Mouse (Mus musculus) c-Kit-positive CD71-positive TER-119-positive erythroid progenitor cells, embryonic 14.5 days (primary cell): ENCODE data around the gene Sfxn3.

Experiments used
- DNase-seq: peaks from one replicate; pipeline ENCODE4 v3.0.0-alpha.2; 2013; ENCODE audit warnings: low spot score

The Sfxn3 gene

GRCm38 (mm10) chr19:45047935-45048643 lies 786 bp downstream of the Sfxn3 start:
- no peak for DNase-seq

GRCm38 (mm10) chr19:45048644-45049365 lies 1.5 kb downstream of the Sfxn3 start:
- no peak for DNase-seq

GRCm38 (mm10) chr19:45049523-45049922 lies 2.2 kb downstream of the Sfxn3 start:
- DNase-seq, result no peak

GRCm38 (mm10) chr19:45053451-45053850 lies 6.1 kb downstream of the Sfxn3 start:
- no peak for DNase-seq

GRCm38 (mm10) chr19:45054892-45055690 lies 7.8 kb downstream of the Sfxn3 start:
- DNase-seq, result no peak

GRCm38 (mm10) chr19:45056364-45056763 lies 9.1 kb downstream of the Sfxn3 start:
- no peak for DNase-seq

GRCm38 (mm10) chr19:45056908-45057698 lies 9.8 kb downstream of the Sfxn3 start:
- no peak for DNase-seq

- DNase-seq, result no peak
Observed at GRCm38 (mm10) chr19:45057724-45058112, 10.4 kb downstream of the Sfxn3 start.

GRCm38 (mm10) chr19:45058113-45058839 lies 11.0 kb downstream of the Sfxn3 start:
- peak; percentile 97 for DNase-seq

- no peak for DNase-seq
Observed at GRCm38 (mm10) chr19:45058841-45059240, 11.5 kb downstream of the Sfxn3 start.

- no peak for DNase-seq
Observed at GRCm38 (mm10) chr19:45063565-45064292, 16.4 kb downstream of the Sfxn3 start.

GRCm38 (mm10) chr19:45065226-45065625 lies 17.9 kb downstream of the Sfxn3 start:
- no peak for DNase-seq

GRCm38 (mm10) chr19:45067170-45067569 lies 19.9 kb downstream of the Sfxn3 start:
- DNase-seq, result no peak

- DNase-seq, result no peak
Observed at GRCm38 (mm10) chr19:45067758-45068510, 20.6 kb downstream of the Sfxn3 start.

- peak; percentile 87 for DNase-seq
Observed at GRCm38 (mm10) chr19:45073871-45074542, 26.7 kb downstream of the Sfxn3 start.

GRCm38 (mm10) chr19:45074580-45075322 lies 27.4 kb downstream of the Sfxn3 start, which contains the start of gene Kazald1:
Gene Kazald1, plus strand, starts transcription at chr19:45075241.
- DNase-seq, result peak; percentile 89

GRCm38 (mm10) chr19:45075323-45076035 lies 28.2 kb downstream of the Sfxn3 start:
- no peak for DNase-seq
